8 mouse cellular contexts compared by ENCODE assay signal in genomic region chr19:6428501-6429200, GRCm38 (mm10). TPM values are rescaled to one million over a fixed set of nuclear protein-coding genes. Genes with fewer than 3 reads are reported as not detected.
DNase-seq lines count a peak whose midpoint lies in the region; ATAC-seq and TF ChIP-seq lines count a peak whose summit lies in the region.

No protein-coding gene starts in this region.

- TF ChIP-seq POLR2A in olfactory bulb, adult 2 months (IDR thresholded peaks at IDR 0.05; ENCODE audit: insufficient read depth, low read depth, low read length): no peak

- intact Hi-C loops in left cerebral cortex, adult 2 months (cut with DNase I): no loop called here

- peaks cover 36% of the 10 kb centered on the region for H3K27me3 ChIP-seq in forebrain, embryonic 11.5 days (ENCODE audit: control insufficient read depth, insufficient read depth, low read length)
- H3K27me3 ChIP-seq in liver, embryonic 11.5 days (replicated peaks; ENCODE audit: control insufficient read depth, insufficient read depth, low read length): peaks cover 73% of the 10 kb centered on the region

- H3K4me3 ChIP-seq in left cerebral cortex, adult 2 months: peak overlapping the region; percentile 4; the same call in 1 of the 2 replicates
- H3K4me3 ChIP-seq in forebrain, embryonic 11.5 days (ENCODE audit: low read depth, low read length): peak overlapping the region; percentile 30
- peak overlapping the region; percentile 32 for H3K4me3 ChIP-seq in liver, embryonic 11.5 days (ENCODE audit: low read depth, low read length)
- H3K4me3 ChIP-seq in olfactory bulb, adult 2 months (ENCODE audit: insufficient read depth, low read depth, low read length): peak overlapping the region; percentile 24

- no peak; the same call in 1 of the 2 replicates for TF ChIP-seq CTCF in left cerebral cortex, adult 2 months (IDR thresholded peaks at IDR 0.05)
- no peak for TF ChIP-seq CTCF in olfactory bulb, adult 2 months (IDR thresholded peaks at IDR 0.05; ENCODE audit: insufficient read depth, low read depth, low read length)

- ATAC-seq in forebrain, embryonic 11.5 days (replicated peaks; ENCODE audit: low FRiP score): peak; percentile 53
- ATAC-seq in liver, embryonic 11.5 days (replicated peaks; ENCODE audit: low FRiP score): no peak
- ATAC-seq in erythroid progenitor cell, adult 5-6 weeks (replicated peaks; ENCODE audit: low FRiP score, poor library complexity, severe bottlenecking): no peak

- no peak for DNase-seq in left cerebral cortex, adult 2 months (ENCODE audit: extremely low spot score in 1 of 2, low spot score in 2 of 2)
- no peak for DNase-seq in left cerebral cortex, adult 11 months (ENCODE audit: low spot score)
- peak; percentile 81 for DNase-seq in forebrain, embryonic 11.5 days (ENCODE audit: low spot score)
- DNase-seq in liver, embryonic 11.5 days (ENCODE audit: low spot score): peak; percentile 57
- DNase-seq in right cerebral cortex, postnatal 14 days: no peak
- DNase-seq in layer of hippocampus, adult 9-11 months: no peak

- peaks cover 28% of the 10 kb centered on the region for H3K4me1 ChIP-seq in forebrain, embryonic 11.5 days (replicated peaks; ENCODE audit: control insufficient read depth, insufficient read depth, low read length)
- H3K4me1 ChIP-seq in liver, embryonic 11.5 days (replicated peaks; ENCODE audit: control insufficient read depth, insufficient read depth, low read length): peaks cover 8% of the 10 kb centered on the region; the same call in 1 of the 2 replicates
- peaks cover 81% of the 10 kb centered on the region for H3K4me1 ChIP-seq in olfactory bulb, adult 2 months (ENCODE audit: control insufficient read depth, insufficient read depth, low read length)

- under 1% methylated on average over 60 of the region's 60 CpGs for WGBS in forebrain, embryonic 11.5 days
- 1% methylated on average over 60 of the region's 60 CpGs for WGBS in liver, embryonic 11.5 days
- 28% methylated on average over 60 of the region's 60 CpGs for WGBS in olfactory bulb, adult 2 months

- no peaks in the 10 kb centered on the region for H3K9me3 ChIP-seq in forebrain, embryonic 11.5 days (ENCODE audit: control insufficient read depth, low read length)
- H3K9me3 ChIP-seq in liver, embryonic 11.5 days (ENCODE audit: control insufficient read depth, low read length): no peaks in the 10 kb centered on the region

- H3K36me3 ChIP-seq in forebrain, embryonic 11.5 days (ENCODE audit: control insufficient read depth, insufficient read depth, low read length): no peaks in the 10 kb centered on the region
- no peaks in the 10 kb centered on the region for H3K36me3 ChIP-seq in liver, embryonic 11.5 days (ENCODE audit: control insufficient read depth, insufficient read depth, low read length)

- H3K4me2 ChIP-seq in forebrain, embryonic 11.5 days (ENCODE audit: low read depth, low read length, severe bottlenecking): peak overlapping the region; percentile 74
- H3K4me2 ChIP-seq in liver, embryonic 11.5 days: peak overlapping the region; percentile 51

- no peak overlapping the region for H3K27ac ChIP-seq in left cerebral cortex, adult 2 months
- no peak overlapping the region for H3K27ac ChIP-seq in forebrain, embryonic 11.5 days (ENCODE audit: low read depth, low read length)
- H3K27ac ChIP-seq in liver, embryonic 11.5 days (ENCODE audit: low read depth, low read length): no peak overlapping the region
- peak overlapping the region; percentile 5; the same call in 1 of the 2 replicates for H3K27ac ChIP-seq in olfactory bulb, adult 2 months (ENCODE audit: insufficient read depth, low read depth, low read length)

- H3K9ac ChIP-seq in forebrain, embryonic 11.5 days (ENCODE audit: low read length): peak overlapping the region; percentile 41
- no peak overlapping the region for H3K9ac ChIP-seq in liver, embryonic 11.5 days (ENCODE audit: low read depth, low read length)

RNA-seq across cellular contexts. Expression of gene Nrxn2, which starts 10.1 kb away (rescaled TPM):
- 100 to 1,000 TPM; 618 to 620 TPM for total RNA-seq in left cerebral cortex, adult 2 months (2021)
- polyA plus RNA-seq in forebrain, embryonic 11.5 days (2014; fragmentation: Nextera tagmentation; extraction: Ambion mirVana): 8.1 and 10.4 TPM in 2 replicates
- polyA plus RNA-seq in liver, embryonic 11.5 days (2014; fragmentation: Nextera tagmentation; extraction: Ambion mirVana): 1.1 and 1.6 TPM in 2 replicates
- polyA plus RNA-seq in olfactory bulb, adult 2 months (2012; ENCODE audit: insufficient read depth, insufficient read length, low replicate concordance, missing spikeins): 202 and 263 TPM in 2 replicates
- not detected in 2 replicates for total RNA-seq in erythroid progenitor cell, adult 5-6 weeks (2015; ENCODE audit: low replicate concordance)
- total RNA-seq in erythroid progenitor cell, adult 5-6 weeks (2017; ENCODE audit: low replicate concordance): not detected in 2 replicates

RNA-seq across cellular contexts. Expression of gene Rasgrp2, which starts 29.5 kb away (rescaled TPM):
- 10 to 100 TPM; 61.1 to 72.2 TPM for total RNA-seq in left cerebral cortex, adult 2 months (2021)
- polyA plus RNA-seq in forebrain, embryonic 11.5 days (2014; fragmentation: Nextera tagmentation; extraction: Ambion mirVana): 9.5 and 12.9 TPM in 2 replicates
- 97.6 and 105 TPM in 2 replicates for polyA plus RNA-seq in liver, embryonic 11.5 days (2014; fragmentation: Nextera tagmentation; extraction: Ambion mirVana)
- 282 TPM in 1 of 2 replicates, not detected in the other for polyA plus RNA-seq in olfactory bulb, adult 2 months (2012; ENCODE audit: insufficient read depth, insufficient read length, low replicate concordance, missing spikeins)
- 42.3 and 47.2 TPM in 2 replicates for total RNA-seq in erythroid progenitor cell, adult 5-6 weeks (2015; ENCODE audit: low replicate concordance)
- 29.9 and 37.7 TPM in 2 replicates for total RNA-seq in erythroid progenitor cell, adult 5-6 weeks (2017; ENCODE audit: low replicate concordance)

RNA-seq across cellular contexts. Expression of gene Pygm, which starts 44.5 kb away (rescaled TPM):
- 10 to 100 TPM; 28.4 to 32.7 TPM for total RNA-seq in left cerebral cortex, adult 2 months (2021)
- 1.2 TPM in 2 replicates for polyA plus RNA-seq in forebrain, embryonic 11.5 days (2014; fragmentation: Nextera tagmentation; extraction: Ambion mirVana)
- 1.4 and 4.3 TPM in 2 replicates for polyA plus RNA-seq in liver, embryonic 11.5 days (2014; fragmentation: Nextera tagmentation; extraction: Ambion mirVana)
- polyA plus RNA-seq in olfactory bulb, adult 2 months (2012; ENCODE audit: insufficient read depth, insufficient read length, low replicate concordance, missing spikeins): not detected in 2 replicates
- 2.2 and 4.6 TPM in 2 replicates for total RNA-seq in erythroid progenitor cell, adult 5-6 weeks (2015; ENCODE audit: low replicate concordance)
- total RNA-seq in erythroid progenitor cell, adult 5-6 weeks (2017; ENCODE audit: low replicate concordance): 0.64 and 2.6 TPM in 2 replicates

Comparison
In these comparisons a context has a peak if more than half of its experiments do, and no peak if none do; other contexts are left out.
1. DNase-seq: peak in forebrain, embryonic 11.5 days (single experiment) and liver, embryonic 11.5 days (single experiment); none in left cerebral cortex, adult 2 months (0 of 2), left cerebral cortex, adult 11 months (single experiment), right cerebral cortex, postnatal 14 days (single experiment) and layer of hippocampus, adult 9-11 months (single experiment).
2. RNA of gene Nrxn2, which starts 10.1 kb away (polyA plus RNA-seq): 202 to 263 TPM in olfactory bulb, adult 2 months; 8.1 to 10.4 TPM in forebrain, embryonic 11.5 days and 1.1 to 1.6 TPM in liver, embryonic 11.5 days; every median in the first group is over 10 times any median in the second.
3. Peak in every context shown above with its lines, with median percentiles within 50 percentile points of each other: H3K4me3 ChIP-seq.